Mouse (Mus musculus): Measurements from ENCODE around the gene Dynll1.

DNA sequence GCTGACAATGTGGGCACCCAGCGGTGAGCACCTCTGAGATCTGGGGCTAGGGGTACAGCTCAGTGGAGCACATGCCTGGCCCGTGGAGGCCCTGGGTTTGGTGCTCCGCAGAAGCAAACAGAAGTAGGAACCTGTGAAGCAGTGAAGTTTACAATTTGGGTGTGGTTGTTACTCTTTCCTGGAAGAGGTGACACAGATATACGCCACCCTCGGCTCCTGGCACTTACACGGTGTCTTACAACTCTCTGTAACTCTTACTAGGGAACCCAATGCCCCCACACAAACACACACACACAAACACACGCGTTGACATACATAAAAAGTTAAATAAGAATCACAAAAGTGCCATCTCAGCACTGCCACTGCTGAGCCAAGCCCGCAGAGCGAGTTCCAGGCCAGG lies 4.5 kb downstream of the Dynll1 start:
- no peak for TF ChIP-seq CTCF (IDR thresholded peaks at IDR 0.05)
- no peak for TF ChIP-seq EP300 (IDR thresholded peaks at IDR 0.05; ENCODE audit: insufficient read depth, low read depth, low read length)
